Mouse (Mus musculus): Measurements from ENCODE around the gene Fam57b. TPM values are rescaled to one million over a fixed set of nuclear protein-coding genes. Genes with fewer than 3 reads are reported as not detected.
"Not testable (repeated sequence)": the region's sequence is repeated elsewhere in the genome, so short reads cannot be mapped to it uniquely, and the experiment has no call there.

The Fam57b gene
- total RNA-seq, 2 experiments from 2014 or later, result not detected

GRCm38 (mm10) chr7:126776598-126777057 is 20.8 kb upstream of the Fam57b start, which contains the start of gene Ypel3:
Ypel3 (plus strand) TSS chr7:126776955.
- ATAC-seq (replicated peaks; ENCODE audit: poor library complexity, severe bottlenecking), result peak; percentile 89

GRCm38 (mm10) chr7:126777476-126777875 is 20.0 kb upstream of the Fam57b start:
- no peak for ATAC-seq (replicated peaks; ENCODE audit: poor library complexity, severe bottlenecking)

GRCm38 (mm10) chr7:126778147-126778546 is 19.3 kb upstream of the Fam57b start:
- ATAC-seq (replicated peaks; ENCODE audit: poor library complexity, severe bottlenecking), result no peak

GRCm38 (mm10) chr7:126779101-126779500 is 18.4 kb upstream of the Fam57b start:
- ATAC-seq (replicated peaks; ENCODE audit: poor library complexity, severe bottlenecking), result not testable (repeated sequence)

- ATAC-seq (replicated peaks; ENCODE audit: poor library complexity, severe bottlenecking), result peak; percentile 60
Measured at GRCm38 (mm10) chr7:126779983-126780970, 17.2 kb upstream of the Fam57b start.

GRCm38 (mm10) chr7:126780971-126781635 is 16.4 kb upstream of the Fam57b start, which contains the start of gene Tbx6:
Tbx6 (plus strand) TSS chr7:126781483.
- no peak for ATAC-seq (replicated peaks; ENCODE audit: poor library complexity, severe bottlenecking)

GRCm38 (mm10) chr7:126781661-126782370 is 15.7 kb upstream of the Fam57b start:
- ATAC-seq (replicated peaks; ENCODE audit: poor library complexity, severe bottlenecking), result no peak

GRCm38 (mm10) chr7:126782693-126783092 is 14.8 kb upstream of the Fam57b start:
- ATAC-seq (replicated peaks; ENCODE audit: poor library complexity, severe bottlenecking), result no peak

- no peak for ATAC-seq (replicated peaks; ENCODE audit: poor library complexity, severe bottlenecking)
Measured at GRCm38 (mm10) chr7:126784469-126784868, 13.0 kb upstream of the Fam57b start.

- no peak for ATAC-seq (replicated peaks; ENCODE audit: poor library complexity, severe bottlenecking)
Measured at GRCm38 (mm10) chr7:126785056-126785455, 12.4 kb upstream of the Fam57b start.

- no peak for ATAC-seq (replicated peaks; ENCODE audit: poor library complexity, severe bottlenecking)
Measured at GRCm38 (mm10) chr7:126786142-126786541, 11.3 kb upstream of the Fam57b start.

- no peak for ATAC-seq (replicated peaks; ENCODE audit: poor library complexity, severe bottlenecking)
Measured at GRCm38 (mm10) chr7:126789141-126789540, 8.3 kb upstream of the Fam57b start.

GRCm38 (mm10) chr7:126791851-126792720 is 5.4 kb upstream of the Fam57b start, which contains the start of gene Ppp4c:
Ppp4c (minus strand) TSS chr7:126792496.
- ATAC-seq (replicated peaks; ENCODE audit: poor library complexity, severe bottlenecking), result peak; percentile 93

GRCm38 (mm10) chr7:126792721-126793443 is 4.6 kb upstream of the Fam57b start:
- no peak for ATAC-seq (replicated peaks; ENCODE audit: poor library complexity, severe bottlenecking)

- no peak for ATAC-seq (replicated peaks; ENCODE audit: poor library complexity, severe bottlenecking)
Measured at GRCm38 (mm10) chr7:126793456-126794270, 3.8 kb upstream of the Fam57b start.

- ATAC-seq (replicated peaks; ENCODE audit: poor library complexity, severe bottlenecking), result no peak
Measured at GRCm38 (mm10) chr7:126794271-126794605, 3.2 kb upstream of the Fam57b start.

- no peak for ATAC-seq (replicated peaks; ENCODE audit: poor library complexity, severe bottlenecking)
Measured at GRCm38 (mm10) chr7:126795387-126796317, 1.8 kb upstream of the Fam57b start.

Measured in granulocyte monocyte progenitor cell, adult 5-6 weeks (primary cell).